Mouse (Mus musculus) lung, postnatal 0 days (tissue): ENCODE results near the gene Chp2.
"Not testable (repeated sequence)": the region's sequence is repeated elsewhere in the genome, so short reads cannot be mapped to it uniquely, and the experiment has no call there.

Experiments used
- CTCF ChIP-seq: IDR thresholded peaks from 2 replicates; pipeline ENCODE4 v1.5.1; 2016; ENCODE audit warnings: antibody characterized with exemption, mild to moderate bottlenecking
- EP300 ChIP-seq: IDR thresholded peaks from 2 replicates; pipeline ENCODE4 v1.6.1; 2016; ENCODE audit warnings: antibody characterized with exemption, mild to moderate bottlenecking, control low read depth

DNA sequence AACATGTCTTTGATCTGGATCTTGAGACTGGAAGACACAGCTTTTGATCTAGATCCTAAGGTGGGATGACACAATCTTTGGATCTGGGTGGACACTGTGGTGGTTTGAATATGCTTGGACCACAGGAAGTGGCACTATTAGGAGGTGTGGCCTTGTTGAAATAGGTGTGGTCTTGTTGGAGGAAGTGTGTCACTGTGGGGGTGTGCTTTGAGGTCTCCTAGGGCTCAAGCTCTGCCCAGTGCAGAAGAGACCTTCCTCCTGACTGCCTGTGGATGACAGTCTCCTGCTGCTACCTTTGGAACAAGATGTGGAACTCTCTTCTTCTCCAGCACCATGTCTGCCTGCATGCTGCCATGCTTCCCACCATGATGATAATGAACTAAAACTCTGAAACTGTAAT, 23.4 kb downstream of the Chp2 start:
- TF ChIP-seq CTCF, EP300: not testable (repeated sequence)
